Mouse (Mus musculus) embryo, embryonic 10 days (tissue): ENCODE results near the gene Efcab14.

Source experiments
- DNase-seq: peaks from one replicate; pipeline ENCODE4 v3.0.0-alpha.2; 2015; ENCODE audit warnings: low spot score

Gene Efcab14

GRCm38 (mm10) chr4:115777627-115778026, 40.1 kb downstream of the Efcab14 start:
- no peak for DNase-seq

GRCm38 (mm10) chr4:115780269-115780668, 42.7 kb downstream of the Efcab14 start:
- no peak for DNase-seq

GRCm38 (mm10) chr4:115780918-115781317, 43.4 kb downstream of the Efcab14 start, which contains the start of gene Tex38:
Gene Tex38 (minus strand): TSS chr4:115781018.
- DNase-seq = no peak

- no peak for DNase-seq
Observed at GRCm38 (mm10) chr4:115782026-115782805, 44.7 kb downstream of the Efcab14 start.

GRCm38 (mm10) chr4:115784769-115785510, 47.4 kb downstream of the Efcab14 start, which contains the start of gene Atpaf1:
Gene Atpaf1 (plus strand): TSS chr4:115784812.
- DNase-seq = peak; percentile 74

- DNase-seq = no peak
Observed at GRCm38 (mm10) chr4:115785511-115786034, 48.0 kb downstream of the Efcab14 start.

- DNase-seq = no peak
Observed at GRCm38 (mm10) chr4:115790864-115791263, 53.3 kb downstream of the Efcab14 start.

- DNase-seq = no peak
Observed at GRCm38 (mm10) chr4:115795360-115795759, 57.8 kb downstream of the Efcab14 start.

- DNase-seq = no peak
Observed at GRCm38 (mm10) chr4:115799981-115800380, 62.4 kb downstream of the Efcab14 start.

- DNase-seq = no peak
Observed at GRCm38 (mm10) chr4:115812326-115812725, 74.8 kb downstream of the Efcab14 start.

- DNase-seq = no peak
Observed at GRCm38 (mm10) chr4:115815606-115816005, 78.1 kb downstream of the Efcab14 start.

- no peak for DNase-seq
Observed at GRCm38 (mm10) chr4:115820199-115820598, 82.7 kb downstream of the Efcab14 start.

GRCm38 (mm10) chr4:115820944-115821343, 83.4 kb downstream of the Efcab14 start:
- no peak for DNase-seq

- DNase-seq = no peak
Observed at GRCm38 (mm10) chr4:115821431-115821830, 83.9 kb downstream of the Efcab14 start.

GRCm38 (mm10) chr4:115821928-115822327, 84.4 kb downstream of the Efcab14 start:
- DNase-seq = no peak

GRCm38 (mm10) chr4:115824178-115824577, 86.6 kb downstream of the Efcab14 start:
- no peak for DNase-seq

GRCm38 (mm10) chr4:115825271-115825670, 87.7 kb downstream of the Efcab14 start:
- DNase-seq = no peak
